Mouse (Mus musculus) spleen, postnatal 4 days (tissue): ENCODE results near the gene Brat1.

Experiments
- DNase-seq, 2 experiments: peaks; one replicate each; pipeline ENCODE4 v3.0.0; 2022; ENCODE audit warnings: low spot score in 2 of 2

Gene Brat1

GRCm38 (mm10) chr5:140743706-140744131 lies 38.9 kb downstream of the Brat1 start:
- DNase-seq = no peak

GRCm38 (mm10) chr5:140748425-140748824 lies 43.6 kb downstream of the Brat1 start:
- DNase-seq = no peak

GRCm38 (mm10) chr5:140749062-140749875 lies 44.5 kb downstream of the Brat1 start:
- peak; percentile 73 to 89 for DNase-seq

- peak; percentile 66 to 88 for DNase-seq
These were observed 46.1 kb downstream of the Brat1 start for GRCm38 (mm10) chr5:140750925-140751324.

GRCm38 (mm10) chr5:140752041-140752440 lies 47.2 kb downstream of the Brat1 start:
- DNase-seq = no peak

- DNase-seq = no peak
These were observed 47.8 kb downstream of the Brat1 start for GRCm38 (mm10) chr5:140752639-140753038.

- no peak for DNase-seq
These were observed 48.4 kb downstream of the Brat1 start for GRCm38 (mm10) chr5:140753223-140753622.

GRCm38 (mm10) chr5:140758864-140759263 lies 54.1 kb downstream of the Brat1 start:
- DNase-seq = no peak

GRCm38 (mm10) chr5:140762540-140762939 lies 57.7 kb downstream of the Brat1 start:
- no peak for DNase-seq

GRCm38 (mm10) chr5:140764921-140765613 lies 60.3 kb downstream of the Brat1 start:
- DNase-seq = no peak

GRCm38 (mm10) chr5:140766566-140766965 lies 61.8 kb downstream of the Brat1 start:
- DNase-seq = no peak

- DNase-seq = peak in 1 of 2 experiments; percentile 48
These were observed 62.9 kb downstream of the Brat1 start for GRCm38 (mm10) chr5:140767704-140768141.

GRCm38 (mm10) chr5:140768333-140768732 lies 63.5 kb downstream of the Brat1 start:
- no peak for DNase-seq
